Mouse (Mus musculus) erythroblast, embryonic 14.5 days (primary cell): ENCODE data around the gene Sgpp1.

Source experiments
- GATA1 ChIP-seq: IDR thresholded peaks from 2 replicates; pipeline ENCODE4 v1.6.1; 2012; ENCODE audit warnings: low read length, inconsistent platforms, mixed read lengths
- TAL1 ChIP-seq: IDR thresholded peaks from 3 replicates; pipeline ENCODE4 v1.6.1; 2012; ENCODE audit warnings: low read length, inconsistent platforms, mixed read lengths

- TF ChIP-seq TAL1, result no peak
- TF ChIP-seq GATA1, result no peak
These were observed 4.9 kb upstream of the Sgpp1 start for GRCm38 (mm10) chr12:75740451-75740850.
